Mouse (Mus musculus): Measurements from ENCODE around the gene Hopx.
A peak's percentile ranks its signal among the peaks of the same experiment; 100 is the strongest.

The Hopx gene

DNA sequence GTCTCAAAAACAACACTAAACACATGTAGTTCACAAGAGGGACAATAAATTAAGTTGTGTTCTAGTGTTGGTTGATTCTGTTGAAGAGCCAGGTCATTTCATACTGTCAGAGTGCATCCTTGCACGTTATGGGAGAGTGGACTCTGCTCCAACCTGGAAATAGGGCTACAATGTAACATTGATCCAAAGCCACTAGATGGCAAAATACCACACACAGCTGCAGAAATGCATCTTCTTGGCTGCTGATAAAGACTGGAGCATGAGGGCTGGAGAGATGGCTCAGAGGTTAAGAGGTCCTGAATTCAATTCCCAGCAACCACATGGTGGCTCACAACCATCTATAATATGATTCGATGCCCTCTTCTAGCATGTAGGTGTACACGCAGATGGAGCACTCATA, 43.3 kb downstream of the Hopx start:
- no peak for DNase-seq (ENCODE audit: low read depth in 2 of 2, low spot score in 2 of 2)

DNA sequence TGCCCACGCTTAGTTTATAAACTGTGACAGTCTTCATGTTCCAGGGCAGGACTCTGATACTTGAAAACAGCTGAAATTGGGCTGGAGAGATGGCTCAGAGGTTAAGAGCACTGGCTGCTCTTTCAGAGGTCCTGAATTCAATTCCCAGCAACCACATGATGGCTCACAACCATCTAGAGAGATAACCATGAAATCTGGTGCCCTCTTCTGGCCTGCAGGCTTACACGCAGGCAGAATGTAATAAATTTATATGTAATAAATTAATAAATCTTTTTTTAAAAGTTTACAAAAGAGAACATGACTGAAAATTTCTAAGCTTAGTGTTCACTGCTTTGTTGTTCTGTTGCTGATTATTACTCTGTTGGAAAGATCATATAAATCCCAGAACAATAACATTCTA, 43.9 kb downstream of the Hopx start:
- no peak for DNase-seq (ENCODE audit: low read depth in 2 of 2, low spot score in 2 of 2)

DNA sequence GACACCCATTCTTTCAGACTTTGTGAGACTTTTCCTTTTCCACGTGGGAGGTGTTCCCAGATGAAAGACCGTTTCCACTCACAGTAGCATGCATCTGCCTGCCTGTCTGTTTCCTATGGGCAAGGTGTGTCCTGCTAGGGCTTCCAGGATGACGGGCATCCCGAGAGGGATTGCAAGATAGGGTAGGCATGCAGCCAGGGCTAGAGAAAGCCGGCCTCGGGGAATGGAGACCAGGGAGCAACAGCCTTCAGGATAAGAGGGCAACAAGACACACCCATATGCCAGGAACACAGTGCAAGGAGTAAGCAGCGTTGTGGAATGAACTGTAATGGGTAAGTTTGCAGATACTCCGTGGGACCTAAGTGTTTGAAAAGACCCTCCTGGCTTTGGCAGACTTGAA, 47.6 kb downstream of the Hopx start:
- no peak for DNase-seq (ENCODE audit: low read depth in 2 of 2, low spot score in 2 of 2)

DNA sequence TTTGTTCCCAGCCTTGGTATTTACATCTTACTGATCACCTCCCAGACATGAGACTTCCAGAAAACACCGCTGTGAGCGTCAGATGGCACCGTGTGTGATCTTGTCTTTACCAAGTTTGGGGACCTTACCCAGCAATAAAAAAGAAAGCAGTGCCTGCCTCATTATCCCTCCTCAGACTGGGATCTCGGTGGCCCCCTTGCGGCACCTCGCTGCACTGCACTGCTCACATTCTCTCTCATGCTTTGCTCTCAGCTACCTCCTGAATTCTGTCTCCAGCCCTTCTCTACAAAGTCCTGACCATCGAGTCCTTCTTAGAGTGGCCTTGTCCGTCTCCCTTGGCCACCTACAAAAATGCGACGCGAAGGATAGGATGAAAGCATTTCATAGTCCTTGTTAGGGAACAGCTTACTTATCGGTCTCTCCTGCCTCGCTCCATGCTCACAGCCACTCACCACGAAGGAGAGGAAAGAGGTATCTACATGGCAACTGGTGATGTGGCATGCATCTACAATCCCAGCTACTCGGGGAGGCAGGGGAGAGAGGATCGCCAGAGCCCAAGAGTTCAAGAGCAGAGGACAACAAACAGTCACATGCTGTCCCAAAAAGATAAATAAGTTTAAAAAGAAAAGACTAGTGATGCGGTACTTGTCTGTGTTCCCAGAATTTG, 53.4 kb downstream of the Hopx start:
- peak; percentile 44 to 60 for DNase-seq (ENCODE audit: low read depth in 2 of 2, low spot score in 2 of 2)

DNA sequence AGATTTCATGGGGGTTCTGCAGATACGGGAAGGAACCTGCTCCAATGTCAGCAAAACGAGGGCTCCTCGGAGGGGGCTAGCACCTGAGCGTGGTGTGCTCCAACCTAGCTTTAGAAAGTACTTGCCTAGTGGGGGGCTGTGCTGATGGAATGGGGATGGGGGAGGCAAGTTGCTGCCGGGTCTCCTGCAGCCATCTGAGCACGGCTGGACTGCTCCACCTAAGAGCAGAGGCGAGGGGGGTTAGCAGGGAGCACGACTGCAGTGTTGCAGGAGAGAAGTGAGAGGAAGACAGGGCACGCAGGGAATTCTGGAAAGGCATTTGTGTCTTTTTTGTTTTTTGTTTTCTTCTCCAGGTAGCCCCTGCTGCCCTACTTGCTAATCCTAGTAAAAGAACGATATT, 54.6 kb downstream of the Hopx start:
- DNase-seq (ENCODE audit: low read depth in 2 of 2, low spot score in 2 of 2) = no peak

DNA sequence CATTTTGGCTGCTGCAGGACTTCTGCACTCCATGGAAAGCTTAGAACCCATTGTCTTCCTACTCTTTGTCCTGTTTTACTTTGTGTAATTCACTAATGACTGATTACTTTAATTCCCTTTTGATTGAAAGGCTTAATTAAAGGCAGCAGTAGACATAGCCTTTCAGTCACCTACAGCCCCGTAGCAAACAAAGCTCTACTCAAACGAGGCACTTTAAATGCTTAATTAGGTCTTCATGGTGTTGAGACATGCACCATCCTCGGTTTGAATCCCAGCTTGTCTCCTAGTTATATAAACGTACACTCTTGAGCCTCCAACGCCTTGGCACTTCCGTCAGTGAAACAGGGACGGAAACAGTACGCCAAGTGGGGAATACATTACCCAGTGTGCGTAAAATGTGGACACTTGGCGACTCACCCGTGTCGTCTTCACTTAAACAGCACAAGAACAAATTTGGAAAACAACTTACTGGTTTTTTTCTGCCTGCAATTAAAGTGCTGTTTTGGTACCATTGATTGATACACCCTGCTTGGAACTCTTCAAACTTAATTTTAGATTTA, 58.0 kb downstream of the Hopx start:
- DNase-seq (ENCODE audit: low read depth in 2 of 2, low spot score in 2 of 2) = no peak

DNA sequence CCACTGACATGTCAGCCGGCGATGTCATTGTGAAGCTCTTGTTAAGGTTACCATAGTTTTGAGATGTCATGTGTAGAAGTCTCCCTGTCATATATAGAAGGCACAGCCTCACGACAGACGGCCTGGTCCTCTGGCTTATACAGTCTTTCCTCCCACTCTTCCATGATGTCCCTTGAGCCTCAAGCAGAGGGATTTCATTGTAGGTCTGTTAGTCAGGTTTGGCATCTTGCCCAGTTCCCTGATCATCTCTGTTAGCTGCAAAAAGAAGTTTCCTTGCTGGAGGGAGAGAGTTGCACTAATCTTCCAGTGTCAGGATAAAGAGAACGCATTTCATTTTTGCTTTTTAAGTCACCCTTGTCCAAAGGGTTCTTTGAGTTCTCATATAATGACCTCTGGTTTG, 62.3 kb downstream of the Hopx start:
- no peak for DNase-seq (ENCODE audit: low read depth in 2 of 2, low spot score in 2 of 2)

DNA sequence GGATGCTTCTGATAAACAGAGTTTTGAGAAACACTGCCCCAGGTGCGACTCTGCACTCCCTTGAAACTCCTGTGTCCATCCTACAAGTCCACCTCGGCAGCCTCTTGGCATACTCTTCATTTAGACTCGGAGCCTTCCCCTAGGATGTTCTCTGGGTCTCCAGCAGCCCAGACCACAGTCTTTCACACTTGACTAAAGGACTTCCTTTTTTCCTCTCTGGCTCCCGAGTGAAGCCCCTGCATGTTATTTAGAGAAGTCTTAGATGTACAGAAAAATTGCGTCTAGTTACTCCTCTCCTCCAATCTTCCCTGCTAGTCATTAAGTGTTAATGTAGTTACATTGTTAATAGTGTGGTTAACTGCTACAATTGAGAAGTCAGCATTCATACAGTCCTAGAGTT, 70.6 kb downstream of the Hopx start:
- DNase-seq (ENCODE audit: low read depth in 2 of 2, low spot score in 2 of 2) = no peak

DNA sequence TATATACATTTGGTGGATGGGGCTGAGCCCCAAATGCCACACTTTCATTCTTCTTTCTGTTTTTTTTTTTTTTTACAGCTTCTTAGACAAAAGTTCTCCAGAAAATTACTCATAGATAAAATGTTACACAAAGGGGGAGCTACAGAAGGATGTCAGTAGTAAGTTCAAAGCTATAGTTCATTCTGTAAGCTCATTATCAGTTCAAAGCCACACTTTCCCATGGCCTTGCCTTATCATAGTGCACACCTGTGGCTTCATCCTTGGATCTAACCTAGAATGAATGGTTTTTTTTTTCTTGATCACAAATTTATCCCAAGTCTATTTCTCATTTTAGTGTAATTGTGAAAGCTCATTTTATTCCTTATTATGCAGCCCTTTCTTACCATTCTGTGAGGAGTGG, 75.5 kb downstream of the Hopx start:
- DNase-seq (ENCODE audit: low read depth in 2 of 2, low spot score in 2 of 2) = no peak

DNA sequence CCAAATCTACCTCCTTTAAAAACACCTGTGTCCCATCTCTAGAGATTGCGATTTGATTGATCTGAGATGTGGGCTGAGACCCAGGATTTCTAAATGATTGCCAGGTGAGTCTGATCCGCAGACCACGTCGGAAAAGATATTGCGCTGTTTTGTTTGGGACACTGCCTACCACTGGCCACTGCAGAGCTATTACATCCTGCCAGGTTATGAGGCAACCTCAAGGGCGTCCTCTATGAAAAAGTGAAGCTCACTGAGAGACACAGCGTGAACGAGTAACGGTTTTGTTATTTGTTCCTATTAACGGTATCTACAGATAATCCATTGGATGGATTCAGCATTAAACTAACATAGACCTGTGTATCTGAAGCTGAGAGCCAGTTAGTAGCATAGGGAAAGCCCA, 76.5 kb downstream of the Hopx start:
- DNase-seq (ENCODE audit: low read depth in 2 of 2, low spot score in 2 of 2) = no peak

All from CD8-positive naive resting alpha-beta T cell, adult 2 months (primary cell).